Mouse (Mus musculus): ENCODE measurements around the gene Strc. TPM values are rescaled to one million over a fixed set of nuclear protein-coding genes. Genes with fewer than 3 reads are reported as not detected.

The Strc gene
- polyA plus RNA-seq, 1 experiment from 2014 or later: not detected

- ATAC-seq (ENCODE audit: insufficient number of reproducible peaks, insufficient read depth, low FRiP score, low read depth): no peak
- H3K9me3 ChIP-seq (ENCODE audit: control insufficient read depth, low read length): no peaks in the 10 kb centered on the region
- 38% methylated on average over 5 of the region's 5 CpGs for WGBS
- H3K36me3 ChIP-seq (ENCODE audit: control insufficient read depth, insufficient read depth, low read length): no peaks in the 10 kb centered on the region
- H3K27me3 ChIP-seq (ENCODE audit: control insufficient read depth, insufficient read depth, low read length): peaks cover 40% of the 10 kb centered on the region
- peaks cover 6 to 13% of the 10 kb centered on the region in 2 experiments; a peak in 3 of 4 replicates for H3K4me1 ChIP-seq (ENCODE audit: control insufficient read depth in 2 of 2, insufficient read depth in 2 of 2, low read length in 2 of 2)
- H3K4me3 ChIP-seq (ENCODE audit: control insufficient read depth in 1 of 2, insufficient read depth in 1 of 2, low read depth in 1 of 2, low read length in 2 of 2): no peak within 1 kb of the TSS
- peak within 1 kb of the TSS; percentile 22; the same call in 1 of the 2 replicates for H3K4me2 ChIP-seq (ENCODE audit: low read length)
- no peak within 1 kb of the TSS for H3K27ac ChIP-seq (replicated peaks in 1 of 2; ENCODE audit: control insufficient read depth in 1 of 2, insufficient read depth in 1 of 2, low read depth in 2 of 2, low read length in 2 of 2)
- no peak within 1 kb of the TSS for H3K9ac ChIP-seq (ENCODE audit: low read length)
These were observed 29.5 kb downstream of the Strc start, which contains the start of gene Ckmt1 for GRCm38 (mm10) chr2:121357494-121357893. Gene Ckmt1, plus strand, starts transcription at chr2:121357714.

DNA sequence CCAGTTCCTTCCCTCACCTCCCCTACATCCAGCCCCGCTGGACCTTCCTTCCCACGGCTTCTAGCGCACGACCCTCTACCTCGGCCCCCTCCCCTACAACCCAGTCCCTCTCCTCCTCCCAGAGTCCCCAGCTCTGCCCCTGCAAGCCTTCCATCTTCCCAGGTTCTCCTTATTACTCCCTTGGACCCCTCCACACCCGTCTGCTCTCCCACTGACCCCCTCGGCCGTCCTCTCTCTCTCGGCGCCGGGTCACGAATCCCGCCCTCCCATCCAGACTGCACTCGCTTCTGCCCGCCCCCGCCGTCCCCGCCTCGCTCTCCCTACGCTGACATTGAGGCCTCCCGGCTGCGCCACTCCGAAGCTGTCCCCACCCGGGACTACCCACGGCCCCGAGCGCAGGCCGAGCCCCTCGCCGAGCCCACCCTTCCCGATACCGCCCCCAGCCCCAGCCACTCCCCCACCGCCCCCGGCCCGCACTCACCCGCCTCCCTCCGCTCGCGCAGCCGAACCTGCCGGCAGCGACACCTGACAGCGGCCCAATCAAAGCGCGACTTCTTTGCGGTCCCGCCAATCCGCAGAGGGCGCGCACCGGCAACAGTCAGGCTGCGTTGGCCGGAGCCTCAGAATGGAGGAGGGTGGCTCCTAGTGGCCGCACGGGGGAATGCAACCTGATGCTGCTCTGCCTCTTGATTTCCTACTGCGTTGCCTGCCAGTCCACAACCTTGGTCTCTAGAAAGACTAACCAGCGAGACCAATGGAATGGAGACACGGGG, 32.0 kb downstream of the Strc start, which contains the start of gene Ppip5k1:
Ppip5k1 (minus strand) TSS at position 577 of the 773 bp plus-strand sequence.
- Histone ChIP-seq H3K27ac (replicated peaks in 1 of 2; ENCODE audit: control insufficient read depth in 1 of 2, insufficient read depth in 1 of 2, low read depth in 2 of 2, low read length in 2 of 2) (peak within 1 kb of the TSS; percentile 9 to 43; a peak in 2 of 4 replicates), H3K4me2 (ENCODE audit: low read length) (peak within 1 kb of the TSS; percentile 78), H3K4me1 (ENCODE audit: control insufficient read depth in 2 of 2, insufficient read depth in 2 of 2, low read length in 2 of 2) (peaks cover 6 to 13% of the 10 kb centered on the region in 2 experiments; a peak in 3 of 4 replicates), H3K9me3 (ENCODE audit: control insufficient read depth, low read length) (no peaks in the 10 kb centered on the region), H3K27me3 (ENCODE audit: control insufficient read depth, insufficient read depth, low read length) (peaks cover 39% of the 10 kb centered on the region), H3K9ac (ENCODE audit: low read length) (peak within 1 kb of the TSS; percentile 79), H3K36me3 (ENCODE audit: control insufficient read depth, insufficient read depth, low read length) (peaks cover 4% of the 10 kb centered on the region), H3K4me3 (ENCODE audit: control insufficient read depth in 1 of 2, insufficient read depth in 1 of 2, low read depth in 1 of 2, low read length in 2 of 2) (peak within 1 kb of the TSS; percentile 61 to 62)
- under 1% methylated on average over 58 of the region's 58 CpGs for WGBS
- ATAC-seq (ENCODE audit: insufficient number of reproducible peaks, insufficient read depth, low FRiP score, low read depth): peak; percentile 96

- peaks cover 10% of the 10 kb centered on the region for H3K36me3 ChIP-seq (ENCODE audit: control insufficient read depth, insufficient read depth, low read length)
- H3K27me3 ChIP-seq (ENCODE audit: control insufficient read depth, insufficient read depth, low read length): peaks cover 33% of the 10 kb centered on the region
- no peaks in the 10 kb centered on the region for H3K9me3 ChIP-seq (ENCODE audit: control insufficient read depth, low read length)
- ATAC-seq (ENCODE audit: insufficient number of reproducible peaks, insufficient read depth, low FRiP score, low read depth): no peak
- H3K4me3 ChIP-seq (ENCODE audit: control insufficient read depth in 1 of 2, insufficient read depth in 1 of 2, low read depth in 1 of 2, low read length in 2 of 2): peak overlapping the region; percentile 61 to 62
- H3K27ac ChIP-seq (replicated peaks in 1 of 2; ENCODE audit: control insufficient read depth in 1 of 2, insufficient read depth in 1 of 2, low read depth in 2 of 2, low read length in 2 of 2): 0 out of 4 replicates have a peak overlapping the region, but pooled peaks have one; percentile 9 to 43
- peak overlapping the region; percentile 78 for H3K4me2 ChIP-seq (ENCODE audit: low read length)
- 3% methylated on average over 6 of the region's 6 CpGs for WGBS
- peak overlapping the region; percentile 79 for H3K9ac ChIP-seq (ENCODE audit: low read length)
- peaks cover 6 to 13% of the 10 kb centered on the region in 2 experiments; a peak in 3 of 4 replicates for H3K4me1 ChIP-seq (ENCODE audit: control insufficient read depth in 2 of 2, insufficient read depth in 2 of 2, low read length in 2 of 2)
These were observed 32.6 kb downstream of the Strc start for GRCm38 (mm10) chr2:121354378-121354777.

DNA sequence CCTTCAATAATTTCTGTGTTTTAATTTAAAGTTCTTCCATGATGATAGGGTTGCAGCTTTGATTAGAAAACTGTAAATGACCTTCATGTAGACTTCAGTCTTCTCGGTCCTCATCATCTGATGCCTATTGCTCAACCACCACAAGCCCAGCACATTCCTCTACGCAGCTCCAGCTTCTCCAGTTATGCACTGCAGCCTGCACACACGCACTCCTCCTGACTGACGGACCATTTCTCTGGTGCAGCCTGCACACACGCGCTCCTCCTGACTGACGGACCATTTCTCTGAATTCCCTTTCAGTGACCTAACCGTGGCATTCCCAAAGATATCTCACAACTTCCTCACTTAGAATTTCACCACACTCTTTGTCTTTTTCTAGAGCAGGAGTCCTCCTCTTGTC, 33.8 kb downstream of the Strc start:
- H3K9ac ChIP-seq (ENCODE audit: low read length): no peak overlapping the region
- H3K36me3 ChIP-seq (ENCODE audit: control insufficient read depth, insufficient read depth, low read length): peaks cover 22% of the 10 kb centered on the region
- H3K4me2 ChIP-seq (ENCODE audit: low read length): peak overlapping the region; percentile 7; the same call in 1 of the 2 replicates
- no peak overlapping the region for H3K27ac ChIP-seq (replicated peaks in 1 of 2; ENCODE audit: control insufficient read depth in 1 of 2, insufficient read depth in 1 of 2, low read depth in 2 of 2, low read length in 2 of 2)
- no peak for ATAC-seq (ENCODE audit: insufficient number of reproducible peaks, insufficient read depth, low FRiP score, low read depth)
- 21% methylated on average over 8 of the region's 8 CpGs for WGBS
- H3K9me3 ChIP-seq (ENCODE audit: control insufficient read depth, low read length): no peaks in the 10 kb centered on the region
- H3K4me3 ChIP-seq (ENCODE audit: control insufficient read depth in 1 of 2, insufficient read depth in 1 of 2, low read depth in 1 of 2, low read length in 2 of 2): no peak overlapping the region
- H3K27me3 ChIP-seq (ENCODE audit: control insufficient read depth, insufficient read depth, low read length): peaks cover 21% of the 10 kb centered on the region
- H3K4me1 ChIP-seq (ENCODE audit: control insufficient read depth in 2 of 2, insufficient read depth in 2 of 2, low read length in 2 of 2): peaks cover 3 to 9% of the 10 kb centered on the region in 2 experiments; a peak in 3 of 4 replicates

DNA sequence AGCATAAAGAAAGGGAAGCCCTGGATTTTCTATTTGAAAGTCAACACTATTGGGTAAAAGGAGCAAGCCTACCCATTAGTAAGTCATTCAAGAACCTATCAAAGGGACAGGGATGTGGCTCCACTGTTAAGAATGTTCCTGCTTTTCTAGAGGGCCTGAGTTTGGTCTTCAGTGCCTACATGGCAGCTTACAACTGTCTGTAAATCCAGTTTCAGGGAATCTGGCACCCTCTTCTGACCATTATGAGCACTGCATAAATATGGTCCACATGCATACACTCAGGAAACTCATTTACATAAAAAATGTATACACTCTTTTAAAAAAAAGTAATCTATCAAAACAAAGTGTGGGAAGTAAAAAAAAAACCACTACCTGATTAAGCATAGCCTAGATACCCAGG, 47.9 kb downstream of the Strc start:
- no peak for ATAC-seq (ENCODE audit: insufficient number of reproducible peaks, insufficient read depth, low FRiP score, low read depth)
- no peaks in the 10 kb centered on the region for H3K4me1 ChIP-seq (ENCODE audit: control insufficient read depth in 2 of 2, insufficient read depth in 2 of 2, low read length in 2 of 2)
- H3K9ac ChIP-seq (ENCODE audit: low read length): no peak overlapping the region
- no peak overlapping the region for H3K4me3 ChIP-seq (ENCODE audit: control insufficient read depth in 1 of 2, insufficient read depth in 1 of 2, low read depth in 1 of 2, low read length in 2 of 2)
- H3K36me3 ChIP-seq (ENCODE audit: control insufficient read depth, insufficient read depth, low read length): peaks cover 32% of the 10 kb centered on the region
- H3K9me3 ChIP-seq (ENCODE audit: control insufficient read depth, low read length): no peaks in the 10 kb centered on the region
- no peak overlapping the region for H3K4me2 ChIP-seq (ENCODE audit: low read length)
- H3K27ac ChIP-seq (replicated peaks in 1 of 2; ENCODE audit: control insufficient read depth in 1 of 2, insufficient read depth in 1 of 2, low read depth in 2 of 2, low read length in 2 of 2): no peak overlapping the region
- H3K27me3 ChIP-seq (ENCODE audit: control insufficient read depth, insufficient read depth, low read length): no peaks in the 10 kb centered on the region

- Histone ChIP-seq H3K4me2 (ENCODE audit: low read length) (no peak overlapping the region), H3K27ac (replicated peaks in 1 of 2; ENCODE audit: control insufficient read depth in 1 of 2, insufficient read depth in 1 of 2, low read depth in 2 of 2, low read length in 2 of 2) (no peak overlapping the region), H3K27me3 (ENCODE audit: control insufficient read depth, insufficient read depth, low read length) (no peaks in the 10 kb centered on the region), H3K4me1 (ENCODE audit: control insufficient read depth in 2 of 2, insufficient read depth in 2 of 2, low read length in 2 of 2) (no peaks in the 10 kb centered on the region), H3K4me3 (ENCODE audit: control insufficient read depth in 1 of 2, insufficient read depth in 1 of 2, low read depth in 1 of 2, low read length in 2 of 2) (no peak overlapping the region), H3K9me3 (ENCODE audit: control insufficient read depth, low read length) (no peaks in the 10 kb centered on the region), H3K36me3 (ENCODE audit: control insufficient read depth, insufficient read depth, low read length) (peaks cover 22% of the 10 kb centered on the region), H3K9ac (ENCODE audit: low read length) (no peak overlapping the region)
- ATAC-seq (ENCODE audit: insufficient number of reproducible peaks, insufficient read depth, low FRiP score, low read depth): no peak
- 87% methylated on average over 2 of the region's 2 CpGs for WGBS
These were observed 57.5 kb downstream of the Strc start for GRCm38 (mm10) chr2:121329492-121329891.

- ATAC-seq (ENCODE audit: insufficient number of reproducible peaks, insufficient read depth, low FRiP score, low read depth): no peak
- WGBS: 58% methylated on average over 10 of the region's 10 CpGs
- H3K4me2 ChIP-seq (ENCODE audit: low read length): no peak overlapping the region
These were observed 63.1 kb downstream of the Strc start for GRCm38 (mm10) chr2:121323693-121324470.

More at GRCm38 (mm10) chr2:121323693-121324470, 63.1 kb downstream of the Strc start:
- Histone ChIP-seq H3K4me3 (ENCODE audit: control insufficient read depth in 1 of 2, insufficient read depth in 1 of 2, low read depth in 1 of 2, low read length in 2 of 2) (no peak overlapping the region), H3K27ac (replicated peaks in 1 of 2; ENCODE audit: control insufficient read depth in 1 of 2, insufficient read depth in 1 of 2, low read depth in 2 of 2, low read length in 2 of 2) (no peak overlapping the region), H3K36me3 (ENCODE audit: control insufficient read depth, insufficient read depth, low read length) (peaks cover 12% of the 10 kb centered on the region; the same call in 1 of the 2 replicates), H3K27me3 (ENCODE audit: control insufficient read depth, insufficient read depth, low read length) (no peaks in the 10 kb centered on the region), H3K4me1 (ENCODE audit: control insufficient read depth in 2 of 2, insufficient read depth in 2 of 2, low read length in 2 of 2) (no peaks in the 10 kb centered on the region), H3K9ac (ENCODE audit: low read length) (no peak overlapping the region), H3K9me3 (ENCODE audit: control insufficient read depth, low read length) (no peaks in the 10 kb centered on the region)

Measured in heart, embryonic 14.5 days (tissue).